Mouse (Mus musculus) gonadal fat pad, adult 2 months (tissue): ENCODE measurements around the gene Serpinb1a. TPM values are rescaled to one million over a fixed set of nuclear protein-coding genes. Genes with fewer than 3 reads are reported as not detected.

Source experiments
- DNase-seq: peaks from one replicate; pipeline ENCODE4 v3.0.0-alpha.2; 2012; ENCODE audit warnings: low read depth
- polyA plus RNA-seq: library from polyadenylated mRNA; depleted of rRNA; stranded (reverse); fragments of >200 nt; gene quantifications from 2 replicates; pipeline ENCODE4 v1.2.3, GENCODE M21; 2012

The Serpinb1a gene
- polyA plus RNA-seq, 1 experiment = 6.2 TPM

- no peak for DNase-seq
Observed at GRCm38 (mm10) chr13:32834513-32834912, 16.5 kb downstream of the Serpinb1a start.

DNA sequence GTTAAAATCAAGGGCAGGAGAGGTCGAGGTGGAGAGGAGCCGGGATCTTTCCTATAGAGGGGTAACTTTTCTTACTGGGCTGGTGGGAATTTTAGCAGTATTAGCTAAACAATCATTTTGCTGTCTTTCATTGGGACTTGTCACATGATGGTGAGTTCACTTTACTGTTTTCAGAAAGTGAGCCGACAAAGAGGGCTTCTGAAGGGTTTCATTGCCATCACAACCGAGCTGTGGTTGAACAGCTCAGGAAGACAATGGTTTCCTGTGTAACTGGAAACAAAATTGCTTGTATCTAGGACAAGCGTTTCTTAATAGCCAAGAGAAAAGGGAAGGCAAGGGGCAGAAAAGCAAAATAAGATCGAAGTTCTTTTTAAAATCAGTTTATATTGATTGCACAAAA, 17.7 kb downstream of the Serpinb1a start:
- DNase-seq = no peak

DNA sequence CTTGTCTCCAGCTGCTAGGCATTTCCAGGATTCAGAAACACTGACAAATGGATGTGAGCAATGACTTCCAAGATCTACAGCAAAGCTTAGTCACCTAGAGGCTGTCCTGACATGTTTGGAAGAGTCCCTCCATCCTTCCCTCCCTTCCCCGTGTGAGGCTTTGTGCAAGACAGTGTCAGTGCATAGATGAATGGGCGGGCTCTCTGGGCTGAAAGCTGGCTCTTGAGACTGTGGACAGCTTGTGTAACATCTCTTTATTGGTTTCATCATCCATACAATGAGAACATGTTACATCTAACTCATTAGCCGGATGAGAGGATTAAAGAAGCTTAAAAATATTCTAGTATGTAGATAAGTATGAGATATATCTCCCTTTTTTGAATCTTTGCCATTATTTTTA, 18.2 kb downstream of the Serpinb1a start:
- DNase-seq = peak; percentile 85

DNA sequence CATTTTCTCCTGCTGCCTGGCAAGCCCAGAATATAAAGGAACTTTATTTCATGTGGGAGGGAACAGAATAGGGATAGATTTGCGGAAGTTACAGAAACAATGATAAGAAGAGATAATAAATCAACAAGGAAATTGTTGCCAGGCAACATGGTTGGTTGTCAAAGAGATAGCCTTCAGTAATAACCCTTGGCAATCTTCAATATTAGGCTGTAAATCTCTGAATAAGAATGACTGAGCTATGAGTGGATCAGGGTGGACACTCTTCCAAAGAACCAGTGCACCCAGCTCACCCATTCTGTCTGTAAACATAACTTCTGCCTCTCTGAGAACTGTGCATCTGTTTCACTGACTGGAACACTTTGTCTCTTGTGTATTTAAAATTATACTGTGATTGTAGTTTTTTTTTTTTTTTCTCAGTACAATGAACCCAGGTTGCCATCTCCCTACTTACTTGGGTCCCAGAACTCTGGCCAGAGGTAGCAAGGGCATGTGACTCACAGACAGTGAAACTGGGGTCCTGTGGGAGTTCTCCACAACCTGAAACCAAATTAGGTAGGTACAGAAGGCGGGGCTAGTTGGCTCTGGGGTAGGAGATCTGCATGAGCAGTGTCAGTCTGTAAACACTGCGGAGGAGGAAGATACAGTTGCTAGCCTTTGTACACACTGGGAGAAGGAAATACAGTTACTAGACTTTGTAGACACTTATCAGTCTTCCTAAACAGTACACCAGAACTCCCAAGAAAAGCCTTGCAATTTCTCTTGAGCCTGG, 19.3 kb downstream of the Serpinb1a start:
- no peak for DNase-seq

DNA sequence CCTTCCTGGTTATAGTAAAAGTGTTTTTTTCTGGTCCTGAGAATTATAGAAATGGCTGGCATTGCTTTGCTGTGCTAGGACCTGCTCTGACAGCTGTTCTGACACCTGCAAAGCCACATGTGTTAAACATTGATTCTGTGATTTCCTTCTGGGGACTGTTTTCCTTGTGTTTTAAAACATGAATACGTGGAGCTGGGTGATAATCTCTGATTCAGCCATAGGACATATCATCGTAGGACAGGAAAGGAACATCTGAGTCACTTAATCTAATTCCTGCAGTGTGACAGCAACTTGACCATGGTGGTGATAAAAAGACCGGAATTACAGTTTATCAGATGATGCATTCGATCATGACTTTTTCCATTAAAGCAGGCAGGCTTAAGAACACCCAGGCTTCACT, 22.1 kb downstream of the Serpinb1a start:
- no peak for DNase-seq

GRCm38 (mm10) chr13:32827951-32828350, 23.0 kb downstream of the Serpinb1a start:
- DNase-seq = no peak

DNA sequence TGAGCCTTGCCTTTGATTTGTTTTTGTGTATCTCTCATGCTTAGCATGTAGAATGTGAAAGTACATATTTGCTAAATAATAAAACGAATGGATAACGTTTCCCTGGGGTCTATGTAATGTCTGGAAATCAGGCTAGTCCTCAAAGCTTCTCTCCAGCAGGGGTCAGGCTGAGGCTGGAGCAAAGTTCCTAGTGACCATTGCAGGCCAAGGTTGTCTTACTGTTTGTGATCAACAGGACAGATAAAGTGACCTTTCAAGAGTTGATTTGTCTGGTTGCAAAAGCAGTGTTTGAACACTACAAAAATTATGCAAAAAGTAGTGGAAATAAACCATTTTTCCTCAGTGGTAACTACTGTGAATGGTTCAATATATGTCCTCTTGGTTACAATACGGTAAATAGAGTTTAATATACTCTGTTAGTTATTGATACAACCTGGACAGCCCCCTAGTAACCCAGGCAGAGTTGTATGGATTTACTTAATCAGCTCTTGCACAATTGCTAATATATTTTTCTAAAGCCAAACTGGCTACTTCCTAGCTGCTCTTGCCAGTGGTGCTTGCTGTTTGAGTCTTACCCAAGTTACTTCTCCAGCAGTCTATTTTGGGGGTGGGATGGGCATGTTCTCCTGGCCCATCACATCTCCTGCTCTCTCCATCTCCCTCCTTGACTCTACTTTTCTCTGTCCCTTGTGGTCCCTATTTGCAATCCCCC, 23.7 kb downstream of the Serpinb1a start:
- DNase-seq = no peak

DNA sequence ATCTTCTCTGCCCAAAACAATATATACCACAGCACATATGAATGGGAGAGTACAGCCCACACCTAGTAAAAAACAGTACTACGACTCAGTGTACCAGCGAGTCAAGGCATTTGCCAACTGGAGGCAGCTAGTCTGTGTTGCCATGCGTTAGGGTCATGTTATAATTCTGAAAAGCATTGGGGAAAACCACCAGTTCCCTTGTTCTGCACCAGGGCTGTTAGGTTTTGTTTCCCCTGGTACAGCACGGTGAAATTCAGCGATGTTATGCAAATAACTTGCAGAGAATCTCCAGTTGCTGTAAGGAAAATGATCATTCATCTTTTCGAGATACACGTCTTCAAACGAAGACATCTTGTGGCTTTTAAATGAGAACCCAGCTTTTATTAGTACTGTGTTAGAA, 25.4 kb downstream of the Serpinb1a start:
- no peak for DNase-seq

- DNase-seq = no peak
Observed at GRCm38 (mm10) chr13:32824377-32825330, 26.3 kb downstream of the Serpinb1a start.

GRCm38 (mm10) chr13:32823126-32823525, 27.9 kb downstream of the Serpinb1a start:
- DNase-seq = no peak

DNA sequence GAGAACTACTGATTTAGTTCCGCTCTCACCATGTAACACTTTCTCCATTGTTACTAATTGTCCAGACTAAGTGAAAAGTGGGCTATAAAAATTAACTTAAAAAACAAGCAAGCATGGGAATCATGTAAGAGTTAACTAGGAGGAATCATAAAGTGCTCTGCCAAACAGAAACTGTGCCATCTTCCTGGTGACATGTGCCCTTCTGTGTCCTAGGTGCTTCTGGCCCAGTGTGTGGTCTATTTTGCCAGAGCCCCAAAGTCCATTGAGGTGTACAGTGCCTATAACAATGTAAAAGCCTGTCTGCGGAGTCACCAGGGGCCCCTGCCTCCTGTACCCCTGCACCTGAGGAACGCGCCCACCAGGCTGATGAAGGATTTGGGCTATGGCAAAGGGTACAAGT, 29.3 kb downstream of the Serpinb1a start:
- no peak for DNase-seq

GRCm38 (mm10) chr13:32819926-32820325, 31.1 kb downstream of the Serpinb1a start:
- DNase-seq = no peak

DNA sequence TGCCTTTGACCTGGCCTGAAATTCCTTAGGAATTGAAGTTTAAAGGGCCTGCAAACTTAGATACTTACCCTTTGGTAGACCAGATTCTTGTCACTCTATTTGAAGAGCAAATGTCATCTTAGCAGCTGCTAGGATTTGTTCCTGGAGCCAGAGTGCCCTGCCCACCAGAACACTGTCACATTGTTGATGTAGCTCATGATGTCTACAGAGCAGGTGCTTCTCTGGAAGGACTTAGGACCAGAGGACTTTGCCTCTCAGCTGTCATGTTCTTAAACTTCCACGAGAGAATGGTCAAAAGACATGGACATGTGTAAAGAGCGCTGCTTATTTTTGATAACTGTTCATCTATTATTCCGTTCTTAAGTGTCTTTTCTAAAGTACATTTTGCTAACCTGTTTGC, 31.7 kb downstream of the Serpinb1a start:
- no peak for DNase-seq

- no peak for DNase-seq
Observed at GRCm38 (mm10) chr13:32807624-32808023, 43.4 kb downstream of the Serpinb1a start.

GRCm38 (mm10) chr13:32806820-32807219, 44.2 kb downstream of the Serpinb1a start:
- no peak for DNase-seq

GRCm38 (mm10) chr13:32803701-32804345, 47.2 kb downstream of the Serpinb1a start:
- no peak for DNase-seq

- no peak for DNase-seq
Observed at GRCm38 (mm10) chr13:32802259-32803081, 48.5 kb downstream of the Serpinb1a start, which contains the start of gene D930007J09Rik. Gene D930007J09Rik, minus strand, starts transcription at chr13:32802849.

GRCm38 (mm10) chr13:32801693-32802221, 49.2 kb downstream of the Serpinb1a start, which contains the start of gene Wrnip1:
Gene Wrnip1, plus strand, starts transcription at chr13:32802038.
- DNase-seq = peak; percentile 93

DNA sequence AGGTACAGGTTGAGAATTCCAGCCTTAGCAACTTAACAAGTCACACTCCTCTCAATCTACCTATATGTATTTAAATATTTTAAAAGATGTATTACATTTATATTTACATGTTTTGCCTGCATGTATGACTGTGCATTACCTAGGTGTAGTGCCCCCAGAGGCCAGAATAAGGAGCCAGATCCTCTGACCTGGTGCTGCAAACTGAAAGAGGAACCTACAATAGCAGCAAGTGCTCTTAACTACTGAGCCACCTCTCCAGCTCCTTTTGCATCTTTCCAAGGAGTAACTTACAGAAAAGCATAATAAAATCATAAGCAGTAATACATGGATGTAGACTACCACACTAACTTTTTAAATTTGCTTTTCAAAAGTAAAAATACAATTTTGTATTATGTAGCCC, 50.1 kb downstream of the Serpinb1a start:
- no peak for DNase-seq

DNA sequence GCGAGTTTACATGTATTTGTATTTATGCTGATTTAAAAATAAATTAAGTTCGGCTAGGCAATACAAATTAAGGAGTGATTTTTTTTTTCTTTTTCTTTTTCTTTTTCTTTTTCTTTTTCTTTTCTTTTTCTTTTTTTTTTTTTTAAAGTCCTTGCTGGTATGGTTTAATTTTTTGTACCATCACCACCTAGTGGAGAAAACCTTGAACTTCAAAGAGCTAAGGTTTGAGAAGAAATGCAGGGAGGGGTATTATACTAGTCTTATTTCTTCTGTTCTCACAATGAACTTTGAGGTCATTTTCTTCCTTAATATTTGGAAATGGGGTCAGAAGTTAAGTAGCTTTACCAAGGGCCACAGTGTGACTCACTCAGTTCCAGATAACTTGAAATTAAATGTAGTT, 51.9 kb downstream of the Serpinb1a start:
- DNase-seq = no peak
